Mouse (Mus musculus) T-cell, adult 66 days (primary cell): ENCODE measurements around the gene Pld3. TPM values are rescaled to one million over a fixed set of nuclear protein-coding genes. Genes with fewer than 3 reads are reported as not detected.

Source experiments
- total RNA-seq, 2 experiments: library from RNA; stranded (reverse); gene quantifications; 3 replicates in 1 of 2; 4 replicates in 1 of 2; pipeline ENCODE4 v1.2.4; 2023

Pld3 gene
- 100 to 1,000 TPM; 117 to 120 TPM for total RNA-seq

GRCm38 (mm10) chr7:27552931-27553513 lies at the start of gene Pld3, which contains the start of gene 2310022A10Rik:
Gene Pld3, minus strand, starts transcription at chr7:27553218.
Gene 2310022A10Rik, plus strand, starts transcription at chr7:27553233.

GRCm38 (mm10) chr7:27591266-27592216 lies 38.5 kb upstream of the Pld3 start, which contains the start of gene Akt2:
Gene Akt2, plus strand, starts transcription at chr7:27591552.

GRCm38 (mm10) chr7:27522967-27523366 lies 30.1 kb downstream of the Pld3 start, which contains the start of gene Hipk4:
Gene Hipk4, plus strand, starts transcription at chr7:27523267.

GRCm38 (mm10) chr7:27499036-27499435 lies 54.0 kb downstream of the Pld3 start, which contains the start of gene Prx:
Gene Prx, plus strand, starts transcription at chr7:27499324.

GRCm38 (mm10) chr7:27486770-27487697 lies 66.0 kb downstream of the Pld3 start, which contains the start of gene Sertad1:
Gene Sertad1, plus strand, starts transcription at chr7:27486910.

Other genes starting within 250 kb of the Pld3 start
- under 1 TPM; 0.56 to 0.90 TPM for gene Ltbp4, start 215.5 kb downstream of the Pld3 start, total RNA-seq
- gene Shkbp1, start 197.2 kb downstream of the Pld3 start, total RNA-seq = 10 to 100 TPM; 80.3 to 82.3 TPM
- gene Gm20479, start 195.8 kb downstream of the Pld3 start, total RNA-seq = 1 to 10 TPM; 1.4 to 6.8 TPM
- gene Sptbn4, start 105.5 kb downstream of the Pld3 start, total RNA-seq = not detected
- gene Blvrb, start 105.2 kb downstream of the Pld3 start, total RNA-seq = 10 to 100 TPM; 11.0 to 13.4 TPM
- 10 to 100 TPM; 13.1 to 15.4 TPM for gene Sertad3, start 79.5 kb downstream of the Pld3 start, total RNA-seq
- 10 to 100 TPM; 32.9 to 42.1 TPM for gene Sertad1, start 66.3 kb downstream of the Pld3 start, total RNA-seq
- gene Prx, start 53.9 kb downstream of the Pld3 start, total RNA-seq = 1 to 10 TPM; 1.5 to 1.6 TPM
- gene Hipk4, start 30.0 kb downstream of the Pld3 start, total RNA-seq = under 1 TPM; 0.21 to 0.55 TPM
- 10 to 100 TPM; 23.2 to 28.0 TPM for gene 2310022A10Rik, start within 50 bp of the Pld3 start, total RNA-seq
- 100 to 1,000 TPM; 142 to 145 TPM for gene Akt2, start 38.3 kb upstream of the Pld3 start, total RNA-seq
- gene Ttc9b, start 100.7 kb upstream of the Pld3 start, total RNA-seq = under 1 TPM in 1 of 2 experiments, not detected in 1; 0.35 TPM
- gene Map3k10, start 121.4 kb upstream of the Pld3 start, total RNA-seq = 10 to 100 TPM; 14.4 to 21.8 TPM
- gene Zfp607b, start 136.1 kb upstream of the Pld3 start, total RNA-seq = 1 to 10 TPM; 1.3 to 1.9 TPM
- gene Zfp60, start 178.2 kb upstream of the Pld3 start, total RNA-seq = 10 to 100 TPM; 14.3 to 20.1 TPM